Mouse (Mus musculus): ENCODE data around the gene Mcu.

GRCm38 (mm10) chr10:59589856-59590255, 26.6 kb downstream of the Mcu start:
- TF ChIP-seq CTCF (IDR thresholded peaks at IDR 0.05; ENCODE audit: low read depth), result no peak
- TF ChIP-seq EP300 (optimal IDR thresholded peaks at IDR 0.05), result no peak

All from stomach, postnatal 0 days (tissue).